Mouse (Mus musculus): ENCODE data around the gene Gm10974.

The Gm10974 gene

DNA sequence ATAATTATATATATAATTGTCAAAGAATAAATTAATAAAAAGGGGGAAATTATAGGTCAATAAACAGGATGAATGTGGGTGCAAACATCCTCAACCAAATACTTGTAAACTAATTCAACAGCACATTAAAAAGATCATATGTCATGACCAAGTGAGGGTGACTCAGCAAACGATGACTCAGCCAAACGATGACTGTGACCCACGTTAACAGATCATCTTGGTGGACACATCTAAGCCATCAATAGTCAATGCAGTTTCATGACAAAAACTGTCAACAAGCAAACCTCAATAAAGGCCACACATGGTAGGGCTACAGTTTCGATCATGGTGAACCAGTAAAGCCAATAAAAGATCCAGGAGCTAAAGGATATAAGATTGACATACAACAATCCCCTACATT lies 6.7 kb upstream of the Gm10974 start:
- no peak for DNase-seq (ENCODE audit: low spot score in 2 of 2)

DNA sequence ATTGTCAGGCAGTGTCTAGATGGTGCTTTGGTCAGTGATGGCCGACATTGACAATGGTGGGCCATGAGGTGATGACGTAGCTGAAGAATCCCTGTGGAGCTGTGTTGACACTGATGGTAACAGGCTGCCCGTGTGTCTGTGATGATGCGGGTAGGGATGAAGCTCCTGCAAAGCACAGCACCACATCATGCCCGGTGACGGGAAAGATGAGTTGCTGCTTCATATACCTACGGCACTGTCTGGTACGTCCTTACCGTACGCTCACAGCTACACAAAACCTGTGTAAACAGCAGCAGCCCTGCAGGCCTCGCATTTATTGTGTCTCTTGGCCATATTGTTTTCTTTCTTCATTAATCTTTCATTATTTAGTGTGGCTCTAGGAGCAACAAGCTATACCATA lies 1.2 kb upstream of the Gm10974 start:
- no peak for DNase-seq (ENCODE audit: low spot score in 2 of 2)

DNA sequence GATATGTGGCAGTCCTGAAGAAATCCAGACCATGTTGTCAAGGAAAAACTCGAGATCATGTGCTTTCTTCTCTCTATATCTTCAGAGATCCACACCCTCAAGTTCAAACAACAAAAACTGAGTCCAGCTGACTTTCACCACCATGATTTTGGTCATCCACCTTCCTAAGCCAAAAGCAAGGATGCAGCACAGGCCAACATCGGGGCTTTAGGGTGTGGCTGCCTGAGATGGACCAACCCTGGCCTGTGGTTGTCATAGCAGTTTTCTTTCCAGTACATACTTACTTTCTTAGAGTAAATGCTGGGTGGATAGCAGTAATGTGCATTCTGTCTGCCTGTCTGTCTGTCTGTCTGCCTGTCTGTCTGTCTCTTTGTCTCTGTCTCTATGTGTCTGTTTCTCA lies 294 bp upstream of the Gm10974 start:
- DNase-seq (ENCODE audit: low spot score in 2 of 2), result no peak

DNA sequence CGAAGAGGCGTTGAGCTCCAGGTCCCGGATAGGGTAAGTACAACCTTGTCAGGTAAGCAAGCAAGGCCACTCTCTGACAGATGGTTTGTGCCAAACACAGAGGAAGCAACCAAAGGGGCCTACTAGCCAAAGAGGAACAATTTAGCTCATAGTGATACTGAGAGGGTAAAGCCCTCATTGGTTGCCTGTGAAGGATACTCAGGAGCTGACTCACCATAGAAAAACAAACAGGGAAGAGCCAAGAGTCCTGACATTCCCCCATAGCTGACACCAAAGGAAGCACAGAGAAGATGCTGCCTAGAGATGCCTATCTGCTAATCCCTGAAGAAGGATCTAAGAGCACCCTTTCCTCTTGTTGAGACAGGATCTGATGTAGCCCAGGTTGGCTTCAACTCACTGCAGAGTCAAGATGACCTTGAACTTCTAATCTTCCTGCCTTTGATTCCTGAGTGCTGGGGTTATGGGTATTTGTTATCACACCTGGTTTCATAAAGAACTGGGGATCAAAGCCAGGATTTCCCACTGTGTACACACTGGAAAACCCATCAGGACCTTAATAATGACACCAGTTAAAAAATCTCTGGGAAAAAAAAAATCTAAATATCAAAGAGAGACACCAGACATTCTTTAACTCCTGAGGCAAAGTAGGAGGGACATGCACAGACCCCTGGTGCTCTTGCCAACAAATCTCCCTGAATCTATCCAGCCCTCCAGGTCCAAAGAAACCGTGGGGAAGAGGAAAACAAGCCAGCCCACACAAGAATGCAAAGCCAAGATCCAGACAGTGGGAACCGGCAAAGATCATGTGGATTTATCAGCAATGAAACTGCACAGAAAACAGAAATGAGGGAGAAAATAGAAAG lies 3.6 kb downstream of the Gm10974 start:
- no peak for DNase-seq (ENCODE audit: low spot score in 2 of 2)

DNA sequence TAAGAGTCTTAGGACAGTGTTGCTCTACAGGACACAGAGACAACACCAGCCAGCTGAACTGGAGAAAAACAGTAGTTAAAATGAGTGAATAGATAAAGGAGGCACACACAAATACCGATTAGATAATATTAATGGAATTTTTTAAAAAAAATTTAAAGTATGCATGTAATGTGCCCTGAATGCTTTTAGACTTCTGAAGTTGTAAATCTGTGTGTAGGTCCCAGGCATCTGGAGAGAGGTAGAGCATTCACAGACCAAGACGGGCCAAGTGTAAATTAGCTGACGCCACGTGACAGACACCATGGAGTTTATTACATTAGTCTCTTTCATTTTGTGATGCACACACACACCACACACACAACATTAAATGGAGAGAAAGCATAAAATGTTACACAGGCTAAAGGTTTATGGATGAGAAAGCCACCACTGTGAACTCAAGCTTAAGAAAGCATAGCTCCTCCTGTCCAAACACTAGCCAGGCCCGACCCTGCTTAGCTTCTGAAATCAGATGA lies 4.3 kb downstream of the Gm10974 start:
- DNase-seq (ENCODE audit: low spot score in 2 of 2), result no peak

DNA sequence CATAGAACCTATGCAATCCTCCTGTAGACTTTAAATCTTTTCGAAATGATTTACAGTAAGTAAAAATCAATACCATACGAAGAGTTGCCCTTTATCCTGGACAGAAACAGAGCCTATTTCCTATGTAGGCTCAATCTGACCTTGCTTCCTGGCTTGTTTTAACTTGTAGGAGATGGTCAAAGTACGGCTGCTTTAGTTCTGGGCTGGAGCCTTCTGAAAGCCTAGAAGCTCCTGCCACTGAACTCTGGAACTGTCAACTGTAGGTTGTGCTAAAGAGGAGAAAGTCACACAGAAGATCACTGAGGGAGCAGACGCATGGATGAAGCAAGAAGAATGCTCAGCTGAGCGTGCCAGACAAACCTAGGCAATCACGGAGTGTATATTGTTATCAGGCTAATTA lies 5.3 kb downstream of the Gm10974 start:
- DNase-seq (ENCODE audit: low spot score in 2 of 2), result no peak

DNA sequence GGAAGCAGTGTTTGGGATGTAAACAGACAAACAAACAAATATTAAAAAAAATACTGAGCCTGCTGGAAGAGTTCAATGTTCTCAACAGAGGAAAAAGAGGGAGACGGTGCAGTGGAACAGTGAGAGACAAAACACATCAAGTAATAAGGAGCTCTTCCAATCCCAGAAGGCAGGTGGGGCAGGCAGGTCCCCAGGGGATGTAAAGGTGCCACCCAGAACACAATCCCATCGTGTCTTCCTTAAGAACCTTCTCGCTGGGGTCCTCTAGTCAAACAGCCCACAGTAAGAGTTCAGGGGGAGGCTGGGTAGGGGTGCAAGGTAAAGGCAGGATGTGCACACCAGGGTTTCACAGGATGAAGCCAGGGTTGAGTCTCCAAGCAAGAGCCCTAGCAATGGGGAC lies 7.7 kb downstream of the Gm10974 start:
- no peak for DNase-seq (ENCODE audit: low spot score in 2 of 2)

DNA sequence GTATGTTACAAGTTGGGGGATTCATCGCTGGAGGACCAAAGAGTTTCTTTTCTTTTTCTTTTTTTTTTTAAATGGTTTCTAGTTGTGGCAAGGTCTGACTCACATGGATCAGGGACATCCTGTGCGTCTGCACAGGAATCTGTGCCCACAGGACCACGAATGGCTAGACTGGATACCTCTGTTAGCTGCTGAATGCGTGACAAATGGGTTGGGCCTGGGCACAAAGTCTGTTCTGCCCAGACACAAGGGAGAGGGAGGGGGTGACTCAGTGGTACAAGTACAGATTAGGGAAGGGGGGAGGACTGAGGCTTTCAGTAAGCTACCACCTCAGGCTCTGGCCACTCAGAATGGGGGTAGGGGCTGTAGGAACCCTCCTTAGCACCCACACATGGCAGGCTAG lies 10.0 kb downstream of the Gm10974 start:
- no peak for DNase-seq (ENCODE audit: low spot score in 2 of 2)

DNA sequence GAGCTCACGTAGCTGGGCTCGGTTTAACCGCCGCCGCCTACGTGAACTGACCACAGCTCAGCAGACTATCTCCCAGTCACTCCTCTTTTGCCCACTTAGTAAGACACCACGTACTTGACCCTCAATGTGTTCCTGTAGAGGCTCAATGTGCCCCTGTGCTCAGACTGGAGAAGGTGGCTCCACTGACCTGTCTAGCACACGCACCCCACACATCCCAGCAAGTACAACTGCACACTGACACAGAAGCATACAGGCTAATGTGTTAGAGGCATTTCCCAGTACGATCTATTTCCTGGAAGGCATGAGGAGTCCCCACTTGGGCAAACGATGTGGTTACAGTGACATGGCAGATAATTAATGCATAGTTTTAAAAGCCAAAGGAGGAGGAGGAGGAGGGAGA lies 10.9 kb downstream of the Gm10974 start:
- no peak for DNase-seq (ENCODE audit: low spot score in 2 of 2)

DNA sequence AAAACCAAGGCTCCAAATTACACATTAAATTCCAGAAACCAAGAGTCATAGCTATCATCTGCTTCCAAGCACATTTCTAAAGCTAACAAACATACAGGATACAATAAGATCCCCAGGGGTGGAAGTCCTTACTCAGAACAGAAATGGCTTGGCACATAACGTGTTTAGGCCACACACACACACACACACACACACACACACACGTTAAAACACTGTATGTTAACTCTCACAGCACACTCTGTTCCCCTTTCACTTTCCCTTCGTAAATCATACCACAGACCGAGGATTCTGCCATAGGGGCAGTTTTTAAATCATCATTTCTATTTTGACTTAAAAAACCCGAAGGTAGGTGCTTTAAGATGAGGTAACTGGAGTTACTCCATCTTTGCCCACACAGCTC lies 18.5 kb downstream of the Gm10974 start:
- no peak for DNase-seq (ENCODE audit: low spot score in 2 of 2)

DNA sequence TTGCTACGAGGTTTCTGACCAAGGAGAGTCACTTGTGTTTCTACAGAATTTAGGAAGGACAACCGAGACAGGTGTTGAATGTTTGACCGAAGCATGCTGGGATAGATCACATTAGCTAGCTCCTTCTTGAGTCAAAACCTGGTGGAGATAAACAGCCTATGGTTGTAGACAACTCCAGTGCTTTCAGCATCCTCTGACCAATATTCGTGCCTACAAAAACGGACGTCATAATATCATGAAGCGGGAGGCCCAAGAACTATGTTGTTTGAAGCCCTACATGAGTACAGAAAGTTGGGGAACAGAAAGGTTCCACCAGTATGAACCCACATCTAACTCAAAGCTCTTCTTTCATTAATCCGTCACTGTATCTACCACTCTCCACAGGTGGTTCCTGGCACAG lies 19.2 kb downstream of the Gm10974 start:
- DNase-seq (ENCODE audit: low spot score in 2 of 2), result no peak

DNA sequence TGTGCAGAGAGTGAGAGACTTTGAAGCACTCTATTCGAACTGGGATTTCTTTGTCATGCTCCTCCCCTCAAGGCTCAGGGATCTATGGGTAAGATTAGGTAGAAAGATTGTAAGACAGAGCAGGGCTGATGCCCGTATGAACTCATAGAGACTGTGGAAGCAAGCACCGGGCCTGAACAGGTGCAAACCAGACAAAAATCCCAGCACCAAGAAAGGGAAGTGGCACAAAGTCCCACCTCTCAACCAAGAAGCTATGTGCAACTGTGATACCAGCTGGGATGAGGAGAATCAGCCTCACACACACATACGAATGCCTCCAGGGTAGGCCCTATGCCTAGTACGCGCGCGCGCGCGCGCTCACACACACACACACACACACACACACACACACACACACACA lies 20.1 kb downstream of the Gm10974 start:
- DNase-seq (ENCODE audit: low spot score in 2 of 2), result no peak

DNA sequence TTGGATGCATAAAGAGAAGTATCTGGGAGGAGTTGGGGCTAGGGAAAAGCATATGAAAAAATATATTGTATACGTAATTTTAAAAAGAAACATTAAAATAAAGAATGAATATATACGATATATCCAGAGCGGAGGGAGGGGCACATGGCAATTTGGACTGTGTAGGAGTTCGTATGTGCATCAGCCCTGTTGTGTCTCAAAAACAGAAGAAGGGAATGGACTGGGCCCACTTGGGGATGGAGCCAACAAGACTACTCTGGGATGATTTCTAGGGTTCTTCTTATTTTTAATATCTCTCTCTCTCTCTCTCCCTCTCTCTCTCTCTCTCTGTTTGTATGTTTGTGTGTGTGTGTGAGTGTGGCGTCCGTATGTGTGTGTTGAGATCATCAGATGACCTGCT lies 20.7 kb downstream of the Gm10974 start:
- no peak for DNase-seq (ENCODE audit: low spot score in 2 of 2)

DNA sequence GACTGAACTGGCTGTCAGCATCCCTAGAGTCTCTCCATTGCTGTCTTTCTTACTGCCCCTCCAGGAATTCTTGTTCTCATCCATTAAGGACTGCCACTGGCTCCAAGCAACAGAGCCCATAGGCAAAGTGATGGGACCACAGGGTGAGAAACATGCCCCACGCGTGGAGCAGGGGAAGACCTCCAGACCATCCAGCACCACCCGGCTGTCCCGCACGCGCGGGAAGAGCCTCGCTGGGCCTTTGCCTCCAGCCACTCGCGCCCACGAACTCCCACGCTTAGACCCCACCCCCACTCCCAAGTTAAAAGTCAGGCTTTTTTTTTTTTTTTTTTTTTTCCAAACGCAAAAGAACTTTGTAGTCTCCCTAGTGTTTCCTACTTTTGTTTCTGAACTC lies 21.7 kb downstream of the Gm10974 start:
- no peak for DNase-seq (ENCODE audit: low spot score in 2 of 2)

DNA sequence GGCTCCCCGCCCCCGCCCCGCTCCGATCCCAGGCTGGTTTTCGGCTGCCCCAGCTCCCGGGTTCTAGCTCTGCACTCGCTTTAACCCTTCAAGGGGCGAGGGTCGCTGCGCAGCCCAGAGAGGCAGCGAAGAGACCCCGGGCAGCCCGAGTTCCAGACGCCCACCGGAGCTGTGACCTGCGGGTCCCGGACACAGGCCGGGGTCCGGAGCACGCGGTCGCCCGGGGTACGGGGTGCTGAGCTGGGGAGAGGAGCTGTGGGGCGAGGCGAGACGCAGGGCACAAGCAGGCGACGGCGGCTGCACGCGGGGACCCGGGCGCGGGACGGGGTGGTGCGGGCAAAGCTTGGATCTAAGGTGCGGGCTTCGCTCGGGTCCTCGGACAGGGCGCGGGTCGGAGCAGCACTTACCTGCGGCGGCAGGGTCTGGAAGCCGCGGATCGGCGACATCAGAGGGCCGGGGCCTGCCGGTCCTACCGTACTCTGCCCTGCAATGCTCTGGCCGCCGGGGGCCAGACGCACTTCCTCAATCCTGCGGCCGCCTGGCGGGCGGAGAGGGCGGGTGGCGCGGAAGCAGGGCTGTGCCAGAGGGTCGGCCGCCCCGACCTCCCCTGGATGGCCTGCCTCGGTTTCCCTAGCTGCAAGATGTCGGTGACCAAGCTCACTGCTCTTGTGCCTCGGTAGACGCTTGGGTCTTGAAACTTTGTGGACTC lies 22.3 kb downstream of the Gm10974 start, which contains the start of gene Lrrk1:
Gene Lrrk1 (minus strand): TSS at position 538 of the 709 bp plus-strand sequence.
- peak in 1 of 2 experiments; percentile 28 for DNase-seq (ENCODE audit: low spot score in 2 of 2)

DNA sequence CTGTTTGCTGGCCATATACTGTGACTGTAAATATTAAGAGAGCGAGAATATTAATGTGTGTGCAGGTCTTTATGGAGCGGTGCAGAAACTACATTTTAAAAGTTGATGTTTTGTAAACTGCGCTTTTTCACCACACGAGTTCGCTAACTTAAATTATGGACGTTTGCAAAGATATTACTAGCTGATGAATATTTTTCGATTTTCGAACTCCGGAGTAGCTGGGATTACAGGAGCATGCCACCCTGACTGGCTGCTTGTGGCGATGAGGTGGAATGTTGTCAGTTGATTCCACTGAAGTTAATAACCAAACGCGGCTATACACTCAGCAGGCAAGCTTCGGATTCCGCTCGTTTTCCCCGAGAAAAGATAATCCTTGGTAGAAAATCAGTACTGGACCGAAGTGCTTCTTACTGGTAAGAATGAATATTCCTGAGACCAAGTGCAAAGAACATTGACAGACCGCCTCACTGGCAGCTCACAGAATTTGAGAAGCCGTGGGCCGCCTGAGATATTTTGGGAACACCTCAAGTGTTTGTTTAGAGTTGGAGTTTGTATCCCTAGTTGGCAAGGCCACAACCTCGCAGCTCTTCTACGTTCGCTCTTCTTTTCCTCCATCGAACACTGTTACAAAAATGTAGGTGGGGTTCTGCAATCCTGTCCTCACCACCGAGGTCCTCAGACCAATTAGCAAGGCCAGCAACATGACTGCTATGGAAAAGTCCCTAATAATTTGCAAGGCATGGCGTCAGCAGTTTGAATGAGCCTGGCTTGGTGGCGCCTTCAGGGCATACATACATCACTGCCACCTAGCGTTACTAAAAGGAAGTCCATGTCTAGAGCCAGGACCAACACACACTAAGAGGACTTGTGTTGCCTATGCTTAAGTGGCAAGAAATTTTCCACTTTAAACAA lies 23.2 kb downstream of the Gm10974 start:
- peak in 1 of 2 experiments; percentile 44 for DNase-seq (ENCODE audit: low spot score in 2 of 2)

DNA sequence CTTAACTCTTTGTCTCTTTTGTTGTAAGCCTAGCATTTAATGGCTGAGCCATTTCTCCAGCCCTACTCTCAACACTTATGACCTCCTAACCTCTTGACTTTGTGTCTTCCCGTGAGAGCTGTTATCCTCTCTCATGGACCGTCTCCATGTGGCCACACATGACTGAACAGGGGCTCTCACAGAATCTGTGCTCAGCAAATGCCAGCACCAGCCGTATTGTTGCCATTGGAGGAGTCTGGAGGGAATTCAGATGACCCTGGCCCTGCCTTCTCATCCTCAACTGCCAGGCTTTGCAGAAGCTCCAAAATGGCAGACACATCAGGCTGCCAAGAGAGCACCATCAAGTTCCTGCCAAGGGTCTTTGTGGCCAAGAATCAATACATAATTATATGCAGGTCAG lies 31.6 kb downstream of the Gm10974 start:
- no peak for DNase-seq (ENCODE audit: low spot score in 2 of 2)

DNA sequence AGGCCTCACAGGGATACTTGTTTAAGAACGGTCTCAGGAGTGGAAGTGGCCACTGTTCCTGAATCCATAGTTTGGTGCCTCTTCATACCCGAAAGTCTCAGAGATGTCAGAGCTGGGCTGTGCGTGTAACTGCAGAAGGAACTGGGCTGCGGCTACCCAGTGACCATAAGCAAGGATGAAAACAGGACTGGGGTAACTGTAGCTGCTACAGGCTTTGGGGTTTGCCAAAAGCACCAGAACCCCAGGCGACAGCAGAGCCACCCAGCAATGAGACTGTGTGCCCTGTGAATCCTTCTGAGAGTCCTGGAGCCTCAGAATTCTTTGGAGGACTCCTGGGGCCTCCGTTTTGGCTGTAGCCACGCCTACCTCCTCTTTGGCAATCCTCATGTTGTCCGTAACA lies 35.9 kb downstream of the Gm10974 start:
- no peak for DNase-seq (ENCODE audit: low spot score in 2 of 2)

DNA sequence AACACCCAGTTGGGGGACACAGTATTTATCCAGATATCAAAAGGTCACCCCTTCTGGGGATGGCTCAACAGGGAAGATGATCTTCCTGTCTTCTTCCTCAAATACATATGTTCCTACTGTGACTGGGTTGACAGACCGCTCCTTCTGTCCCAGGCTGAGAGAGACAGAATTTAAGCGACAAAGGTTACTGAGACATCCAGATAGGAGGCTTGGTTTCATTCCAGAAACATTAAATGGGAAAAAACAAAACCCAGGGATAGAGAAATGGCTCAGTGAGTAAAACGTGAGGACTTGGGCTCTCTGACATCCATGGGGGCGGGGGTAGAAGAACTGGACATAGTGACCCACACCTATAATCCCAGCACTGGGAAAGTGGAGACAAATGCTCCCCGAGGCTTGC lies 37.2 kb downstream of the Gm10974 start:
- DNase-seq (ENCODE audit: low spot score in 2 of 2), result no peak

DNA sequence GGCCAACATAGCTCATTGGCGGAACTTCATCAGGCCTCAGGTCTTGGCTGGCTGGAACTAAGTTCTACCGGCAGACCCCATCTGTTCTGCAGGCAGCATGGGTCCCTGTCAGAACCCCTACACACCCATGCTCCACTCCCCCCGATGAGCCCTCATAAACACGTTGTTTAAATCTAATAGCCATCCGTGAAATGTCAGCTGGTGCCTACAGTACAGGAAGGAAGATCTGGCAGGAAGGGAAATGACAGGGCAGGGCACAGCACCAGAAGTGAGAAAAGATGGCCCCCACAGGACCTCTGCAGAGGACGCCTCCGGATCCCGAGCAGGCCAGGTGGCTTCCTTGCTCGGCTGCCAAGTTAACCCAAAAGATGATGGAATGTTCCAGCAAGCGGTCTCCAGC lies 38.4 kb downstream of the Gm10974 start:
- no peak for DNase-seq (ENCODE audit: low spot score in 2 of 2)

DNA sequence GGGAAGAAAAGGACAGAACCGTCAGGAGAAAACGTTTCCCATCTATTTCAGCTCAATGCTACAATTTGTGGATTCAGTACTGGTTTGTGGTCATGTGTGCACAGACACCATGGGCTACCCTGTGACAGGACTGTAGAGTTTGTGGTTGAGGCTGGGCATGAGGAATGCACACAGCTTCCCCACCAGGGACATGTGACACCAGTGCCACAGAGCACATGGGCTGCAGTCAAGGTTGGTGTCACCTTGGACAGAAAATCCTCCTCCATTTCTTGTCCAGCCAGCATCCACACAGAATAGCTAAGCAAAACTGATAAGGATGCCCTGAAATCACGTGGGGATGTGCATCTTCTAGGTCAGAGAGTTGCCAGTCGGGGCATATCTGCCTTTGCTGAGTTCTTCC lies 39.1 kb downstream of the Gm10974 start:
- no peak for DNase-seq (ENCODE audit: low spot score in 2 of 2)

DNA sequence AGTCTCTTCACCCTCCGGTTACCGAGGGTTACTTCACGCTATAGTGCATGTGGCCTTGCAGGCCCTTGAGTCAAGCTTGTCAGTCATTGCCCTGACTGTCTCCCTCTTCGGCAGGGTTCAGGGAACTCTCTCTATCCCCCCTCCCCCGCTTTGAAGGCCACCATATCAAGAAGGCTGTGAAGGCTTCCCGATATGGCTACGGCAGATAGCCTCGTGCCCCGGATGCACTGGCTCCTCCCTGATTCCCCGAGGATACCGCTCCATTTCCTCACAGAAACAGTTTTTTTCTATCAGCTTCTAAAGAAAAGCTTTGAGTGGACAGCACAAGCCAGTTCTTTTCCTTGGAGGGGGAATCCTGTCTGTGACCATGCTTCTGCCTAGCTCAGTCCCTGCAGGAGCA lies 39.8 kb downstream of the Gm10974 start:
- no peak for DNase-seq (ENCODE audit: low spot score in 2 of 2)
